Mouse (Mus musculus): ENCODE results near the gene Tspan18.

DNA sequence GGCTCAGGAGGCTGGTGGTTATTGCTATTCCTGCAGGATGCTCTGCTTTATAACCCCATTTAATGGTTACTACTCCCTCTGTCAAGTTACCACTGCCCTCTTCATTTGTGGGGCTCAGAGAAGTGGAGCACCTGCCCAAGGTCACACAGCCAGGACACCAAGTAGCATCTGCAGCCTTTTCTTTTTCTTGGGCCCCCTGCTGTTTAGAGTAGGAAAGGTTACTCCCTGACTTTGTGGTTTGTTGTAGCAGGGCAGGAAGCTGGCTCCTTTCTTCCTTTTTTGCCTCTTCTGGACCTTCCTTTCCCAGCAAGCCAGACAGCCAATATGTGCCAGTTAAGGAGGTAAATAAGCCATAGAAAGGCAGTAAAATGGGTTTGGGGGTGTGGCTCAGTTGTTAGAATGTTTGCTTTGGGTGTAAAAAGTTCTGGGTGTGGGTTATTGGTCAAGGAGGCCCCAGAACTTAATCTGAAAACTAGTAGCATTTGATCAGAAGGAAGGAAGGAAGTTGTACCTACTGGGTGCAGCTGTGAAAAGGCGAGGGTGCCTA is 179.7 kb downstream of the Tspan18 start:
- TF ChIP-seq POLR2A (IDR thresholded peaks at IDR 0.05; ENCODE audit: borderline replicate concordance, extremely low read depth, low read depth, low read length) = no peak
- no peak for TF ChIP-seq CTCF (IDR thresholded peaks at IDR 0.05; ENCODE audit: insufficient read depth, low read length)

Measured in lung, adult 2 months (tissue).